32 mouse cellular contexts compared by ENCODE assay signal in the genomic region with DNA sequence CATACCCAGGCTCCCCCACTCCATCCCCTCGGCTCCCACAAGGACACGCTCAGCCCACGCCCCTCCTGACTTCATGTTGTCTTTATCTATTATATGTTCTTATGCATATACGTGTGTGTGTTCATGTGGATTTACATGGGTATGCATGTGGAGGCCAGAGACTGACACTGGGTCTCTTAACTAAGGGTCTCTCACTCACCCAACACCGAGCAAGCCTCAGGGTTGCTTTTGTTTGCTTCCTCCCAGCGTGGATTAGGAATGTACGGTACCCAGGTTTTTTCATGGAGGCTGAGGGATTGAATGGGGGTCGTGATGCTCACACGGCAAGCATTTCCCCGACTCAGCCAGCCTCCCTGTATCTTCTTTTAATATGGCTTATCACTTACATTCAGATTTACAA. TPM values are rescaled to one million over a fixed set of nuclear protein-coding genes. Genes with fewer than 3 reads are reported as not detected.
"Had no signal": no experiment of that assay in that cellular context is flagged by ENCODE, and none has a peak within 500 bp of the region (broad histone marks: within the 10 kb centered on the region; RNA-seq: fewer than 3 reads in every experiment).

No protein-coding gene starts in this region.

- H3K4me3 ChIP-seq: embryonic facial prominence, embryonic 10.5 days; embryonic facial prominence, embryonic 12.5 days; embryonic facial prominence, embryonic 13.5 days; embryonic facial prominence, embryonic 15.5 days; erythroblast, embryonic 14.5 days; forebrain, embryonic 10.5 days; forebrain, embryonic 12.5 days; forebrain, embryonic 13.5 days; forebrain, embryonic 15.5 days; gastrocnemius, adult 2 months; heart, adult 2 months had no signal

- H3K36me3 ChIP-seq: embryonic facial prominence, embryonic 10.5 days; embryonic facial prominence, embryonic 12.5 days; embryonic facial prominence, embryonic 13.5 days; embryonic facial prominence, embryonic 15.5 days; forebrain, embryonic 10.5 days; forebrain, embryonic 12.5 days; forebrain, embryonic 15.5 days had no signal

- H3K27me3 ChIP-seq: embryonic facial prominence, embryonic 12.5 days; embryonic facial prominence, embryonic 13.5 days; embryonic facial prominence, embryonic 15.5 days; forebrain, embryonic 12.5 days; forebrain, embryonic 13.5 days; forebrain, embryonic 15.5 days had no signal

- H3K4me1 ChIP-seq: embryonic facial prominence, embryonic 10.5 days; embryonic facial prominence, embryonic 12.5 days; embryonic facial prominence, embryonic 13.5 days; embryonic facial prominence, embryonic 15.5 days; forebrain, embryonic 10.5 days; forebrain, embryonic 12.5 days; forebrain, embryonic 13.5 days; forebrain, embryonic 15.5 days had no signal

- H3K27ac ChIP-seq: embryonic facial prominence, embryonic 10.5 days; embryonic facial prominence, embryonic 12.5 days; embryonic facial prominence, embryonic 13.5 days; embryonic facial prominence, embryonic 15.5 days; forebrain, embryonic 10.5 days; forebrain, embryonic 12.5 days; forebrain, embryonic 13.5 days; forebrain, embryonic 15.5 days; gastrocnemius, adult 2 months; heart, adult 2 months had no signal

- H3K9me3 ChIP-seq: embryonic facial prominence, embryonic 12.5 days; embryonic facial prominence, embryonic 13.5 days; embryonic facial prominence, embryonic 15.5 days; forebrain, embryonic 13.5 days; forebrain, embryonic 15.5 days had no signal

- DNase-seq: cerebellum, adult 2 months; cerebellum, adult 8-10 months; cerebellum, adult 9-10 months; cerebellum, adult 9-11 months; cerebellum, postnatal 10 days; cerebellum, postnatal 14 days; cerebellum, postnatal 25 days; cerebellum, postnatal 36 days; embryo, embryonic 11 days; forebrain, postnatal 0 days; gastrocnemius, adult 2 months; gastrocnemius, postnatal 10 days; gastrocnemius, postnatal 14 days; gastrocnemius, postnatal 25 days; gastrocnemius, postnatal 36 days; heart, adult 18-20 months; heart, adult 2 months had no signal

RNA-seq across cellular contexts. Expression of gene Abca17, which starts 25.8 kb away (rescaled TPM):
- total RNA-seq: gastrocnemius, adult 18-20 months; gastrocnemius, adult 2 months; gastrocnemius, adult 8-10 months; gastrocnemius, postnatal 25 days; gastrocnemius, postnatal 36 days; granulocyte monocyte progenitor cell, adult 5-6 weeks; heart, adult 2 months had no signal
- polyA plus RNA-seq: embryonic facial prominence, embryonic 10.5 days; embryonic facial prominence, embryonic 11.5 days; embryonic facial prominence, embryonic 13.5 days; embryonic facial prominence, embryonic 14.5 days; embryonic facial prominence, embryonic 15.5 days; erythroblast, embryonic 14.5 days; forebrain, embryonic 10.5 days; forebrain, embryonic 11.5 days; forebrain, embryonic 12.5 days; forebrain, embryonic 15.5 days; heart, adult 2 months had no signal
